Mouse (Mus musculus): ENCODE measurements at regions not wholly inside any gene's neighbourhood (a gene's known extent, or its start where the extent isn't known, plus 50 kb on each side); places are given as distances from the start of the nearest gene placed in this dataset.

DNA sequence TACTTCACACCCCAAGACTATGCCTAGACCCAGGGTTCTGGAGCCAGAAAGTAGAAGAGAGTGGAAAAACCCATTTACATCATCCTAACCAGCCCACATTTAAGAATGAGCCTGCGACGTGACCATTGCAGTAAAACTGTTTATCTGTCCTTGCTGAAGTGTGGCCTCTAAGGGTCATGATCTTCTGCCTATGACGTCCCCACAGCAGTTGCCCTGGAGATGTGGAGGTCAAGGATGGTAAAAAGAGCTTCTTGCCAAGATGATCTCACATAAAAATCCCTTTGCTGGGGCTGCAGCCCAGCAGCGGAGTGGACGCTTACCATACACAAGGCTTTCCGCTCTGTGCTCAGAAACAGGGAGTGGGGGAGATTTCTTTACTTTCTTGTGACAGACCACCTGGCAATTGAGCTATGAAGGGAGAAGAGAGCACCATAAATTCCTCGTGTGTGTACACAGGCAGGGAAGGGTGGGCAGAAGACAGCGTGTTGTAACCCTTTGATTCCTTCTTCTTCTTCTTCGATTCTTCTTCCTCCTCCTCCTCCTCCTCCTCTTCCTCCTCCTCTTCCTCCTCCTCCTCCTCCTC, 149.3 kb downstream of the Zfp36l1 start:
- Histone ChIP-seq H3K27ac (replicated peaks; ENCODE audit: low read depth, low read length) (no peak overlapping the region), H3K4me1 (ENCODE audit: control insufficient read depth, insufficient read depth, low read length) (peaks cover 14% of the 10 kb centered on the region), H3K36me3 (ENCODE audit: control insufficient read depth, insufficient read depth, low read length) (no peaks in the 10 kb centered on the region), H3K4me3 (ENCODE audit: low read depth, low read length) (no peak overlapping the region), H3K4me2 (ENCODE audit: low read depth, severe bottlenecking) (no peak overlapping the region), H3K9me3 (ENCODE audit: control insufficient read depth, low read length) (no peaks in the 10 kb centered on the region), H3K9ac (ENCODE audit: low read length) (no peak overlapping the region), H3K27me3 (ENCODE audit: control insufficient read depth, insufficient read depth, low read length) (no peaks in the 10 kb centered on the region)
- ATAC-seq (ENCODE audit: insufficient number of reproducible peaks, low FRiP score, low TSS enrichment, low read depth) = no peak
- DNase-seq (ENCODE audit: low spot score) = no peak
- 58% methylated on average over 9 of the region's 9 CpGs for WGBS

DNA sequence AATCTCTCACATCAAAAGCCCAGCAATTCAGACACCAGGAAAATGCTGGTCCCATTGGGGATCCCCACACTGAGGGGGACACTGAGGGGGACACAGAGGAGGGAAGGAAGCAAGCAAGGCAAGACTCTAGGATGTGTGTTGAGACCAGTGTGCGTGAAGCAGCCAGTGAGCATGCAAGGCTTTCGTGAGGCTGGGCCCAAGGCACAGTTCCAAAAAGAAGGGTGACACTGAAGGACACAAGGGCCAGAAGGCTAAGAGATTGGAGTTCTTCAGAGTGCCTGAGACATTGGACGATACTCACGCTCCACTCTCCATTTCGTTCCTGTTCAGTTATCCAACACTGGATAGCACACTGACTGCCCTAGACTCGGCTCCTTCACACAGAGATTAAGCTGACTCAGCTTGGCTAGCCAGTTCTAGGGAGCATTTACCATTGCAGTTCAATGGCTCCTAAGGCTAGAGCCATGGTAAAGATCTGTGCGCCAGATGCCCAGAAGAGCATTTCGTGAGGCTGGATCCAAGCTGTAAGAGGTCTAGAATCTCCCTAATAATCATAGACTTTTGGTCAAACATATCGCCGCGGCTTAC, 150.1 kb downstream of the Zfp36l1 start:
- no peaks in the 10 kb centered on the region for H3K9me3 ChIP-seq (ENCODE audit: control insufficient read depth, low read length)
- no peak overlapping the region for H3K4me3 ChIP-seq (ENCODE audit: low read depth, low read length)
- no peak overlapping the region for H3K4me2 ChIP-seq (ENCODE audit: low read depth, severe bottlenecking)
- ATAC-seq (ENCODE audit: insufficient number of reproducible peaks, low FRiP score, low TSS enrichment, low read depth) (no peak), DNase-seq (ENCODE audit: low spot score) (no peak)
- H3K27ac ChIP-seq (replicated peaks; ENCODE audit: low read depth, low read length) = no peak overlapping the region
- H3K27me3 ChIP-seq (ENCODE audit: control insufficient read depth, insufficient read depth, low read length) = no peaks in the 10 kb centered on the region
- WGBS = 95% methylated on average over 11 of the region's 11 CpGs
- H3K36me3 ChIP-seq (ENCODE audit: control insufficient read depth, insufficient read depth, low read length) = no peaks in the 10 kb centered on the region
- no peak overlapping the region for H3K9ac ChIP-seq (ENCODE audit: low read length)
- peaks cover 13% of the 10 kb centered on the region for H3K4me1 ChIP-seq (ENCODE audit: control insufficient read depth, insufficient read depth, low read length)

DNA sequence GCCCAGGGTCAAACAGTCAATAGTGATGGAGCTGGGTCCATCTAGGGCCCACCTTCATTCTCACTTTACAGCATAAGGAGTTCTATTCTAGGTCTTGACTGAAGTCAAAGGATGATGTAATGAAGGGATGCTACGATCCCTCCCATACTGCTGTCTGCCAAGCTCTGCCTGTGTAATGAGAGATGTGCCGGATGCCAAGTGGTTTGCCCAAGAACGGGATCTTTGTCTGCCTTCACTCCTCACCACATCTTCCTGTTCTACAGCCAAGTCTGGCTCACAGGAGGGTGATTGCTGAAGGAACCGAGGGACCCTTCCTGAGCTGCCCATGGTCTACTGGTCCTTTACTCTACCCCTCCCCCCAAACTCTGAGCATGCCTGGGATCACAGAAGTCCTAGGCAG, 150.9 kb downstream of the Zfp36l1 start:
- no peaks in the 10 kb centered on the region for H3K36me3 ChIP-seq (ENCODE audit: control insufficient read depth, insufficient read depth, low read length)
- H3K9me3 ChIP-seq (ENCODE audit: control insufficient read depth, low read length) = no peaks in the 10 kb centered on the region
- no peak overlapping the region for H3K9ac ChIP-seq (ENCODE audit: low read length)
- DNase-seq (ENCODE audit: low spot score) (no peak), ATAC-seq (ENCODE audit: insufficient number of reproducible peaks, low FRiP score, low TSS enrichment, low read depth) (no peak)
- WGBS = 94% methylated on average over 4 of the region's 4 CpGs
- H3K4me3 ChIP-seq (ENCODE audit: low read depth, low read length) = no peak overlapping the region
- no peak overlapping the region for H3K4me2 ChIP-seq (ENCODE audit: low read depth, severe bottlenecking)
- H3K27ac ChIP-seq (replicated peaks; ENCODE audit: low read depth, low read length) = no peak overlapping the region
- peaks cover 7% of the 10 kb centered on the region; the same call in 1 of the 2 replicates for H3K4me1 ChIP-seq (ENCODE audit: control insufficient read depth, insufficient read depth, low read length)
- no peaks in the 10 kb centered on the region for H3K27me3 ChIP-seq (ENCODE audit: control insufficient read depth, insufficient read depth, low read length)

DNA sequence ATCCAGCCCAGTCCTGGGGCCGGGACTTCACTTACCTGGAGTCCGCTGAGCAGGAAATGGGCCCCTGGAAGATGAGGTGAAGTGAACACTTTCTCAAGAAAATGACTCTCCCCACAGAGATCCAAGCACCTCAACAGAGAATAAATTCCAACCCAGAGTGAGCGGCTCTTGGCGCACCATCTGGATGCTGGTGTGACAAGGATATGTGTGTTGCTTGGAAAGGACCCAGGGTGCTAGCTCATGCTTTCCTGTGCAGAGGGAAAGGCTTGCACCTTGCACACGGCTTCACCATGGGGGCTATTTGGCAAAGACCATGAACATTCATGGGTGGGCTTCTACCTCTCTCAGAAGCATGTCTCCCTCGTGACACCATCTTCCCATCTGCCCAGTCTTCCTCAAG, 151.7 kb downstream of the Zfp36l1 start:
- DNase-seq (ENCODE audit: low spot score) = no peak
- WGBS = 93% methylated on average over 6 of the region's 6 CpGs
- no peaks in the 10 kb centered on the region for H3K27me3 ChIP-seq (ENCODE audit: control insufficient read depth, insufficient read depth, low read length)
- no peak overlapping the region for H3K4me2 ChIP-seq (ENCODE audit: low read depth, severe bottlenecking)
- no peak overlapping the region for H3K27ac ChIP-seq (replicated peaks; ENCODE audit: low read depth, low read length)
- H3K4me3 ChIP-seq (ENCODE audit: low read depth, low read length) = no peak overlapping the region
- H3K4me1 ChIP-seq (ENCODE audit: control insufficient read depth, insufficient read depth, low read length) = peaks cover 2% of the 10 kb centered on the region; the same call in 1 of the 2 replicates
- ATAC-seq (ENCODE audit: insufficient number of reproducible peaks, low FRiP score, low TSS enrichment, low read depth) = no peak
- no peaks in the 10 kb centered on the region for H3K36me3 ChIP-seq (ENCODE audit: control insufficient read depth, insufficient read depth, low read length)
- H3K9me3 ChIP-seq (ENCODE audit: control insufficient read depth, low read length) = no peaks in the 10 kb centered on the region
- H3K9ac ChIP-seq (ENCODE audit: low read length) = no peak overlapping the region

DNA sequence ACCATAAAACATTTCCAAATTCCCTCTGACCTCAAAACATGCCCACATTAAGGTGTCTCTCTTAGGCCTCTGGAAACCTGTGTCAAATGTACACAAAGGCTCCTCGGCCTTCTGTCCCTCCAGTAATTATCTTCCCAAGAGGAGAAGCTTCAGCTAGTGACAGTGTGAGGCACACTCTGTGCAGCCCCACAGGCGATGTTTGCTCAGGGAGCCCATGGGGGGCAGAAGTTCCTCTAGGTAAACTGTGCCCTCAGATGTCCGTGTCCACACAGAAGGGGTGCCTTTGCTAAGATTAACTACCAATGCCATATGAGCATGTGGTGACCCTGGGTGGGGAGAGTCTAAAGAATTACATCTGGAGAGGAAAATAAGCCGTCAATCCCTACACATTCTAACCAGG, 152.4 kb downstream of the Zfp36l1 start:
- Histone ChIP-seq H3K9ac (ENCODE audit: low read length) (no peak overlapping the region), H3K27me3 (ENCODE audit: control insufficient read depth, insufficient read depth, low read length) (no peaks in the 10 kb centered on the region), H3K4me1 (ENCODE audit: control insufficient read depth, insufficient read depth, low read length) (no peaks in the 10 kb centered on the region), H3K4me2 (ENCODE audit: low read depth, severe bottlenecking) (no peak overlapping the region), H3K27ac (replicated peaks; ENCODE audit: low read depth, low read length) (no peak overlapping the region), H3K4me3 (ENCODE audit: low read depth, low read length) (no peak overlapping the region), H3K9me3 (ENCODE audit: control insufficient read depth, low read length) (no peaks in the 10 kb centered on the region), H3K36me3 (ENCODE audit: control insufficient read depth, insufficient read depth, low read length) (no peaks in the 10 kb centered on the region)
- WGBS = 63% methylated on average over 4 of the region's 4 CpGs
- ATAC-seq (ENCODE audit: insufficient number of reproducible peaks, low FRiP score, low TSS enrichment, low read depth) (no peak), DNase-seq (ENCODE audit: low spot score) (no peak)

DNA sequence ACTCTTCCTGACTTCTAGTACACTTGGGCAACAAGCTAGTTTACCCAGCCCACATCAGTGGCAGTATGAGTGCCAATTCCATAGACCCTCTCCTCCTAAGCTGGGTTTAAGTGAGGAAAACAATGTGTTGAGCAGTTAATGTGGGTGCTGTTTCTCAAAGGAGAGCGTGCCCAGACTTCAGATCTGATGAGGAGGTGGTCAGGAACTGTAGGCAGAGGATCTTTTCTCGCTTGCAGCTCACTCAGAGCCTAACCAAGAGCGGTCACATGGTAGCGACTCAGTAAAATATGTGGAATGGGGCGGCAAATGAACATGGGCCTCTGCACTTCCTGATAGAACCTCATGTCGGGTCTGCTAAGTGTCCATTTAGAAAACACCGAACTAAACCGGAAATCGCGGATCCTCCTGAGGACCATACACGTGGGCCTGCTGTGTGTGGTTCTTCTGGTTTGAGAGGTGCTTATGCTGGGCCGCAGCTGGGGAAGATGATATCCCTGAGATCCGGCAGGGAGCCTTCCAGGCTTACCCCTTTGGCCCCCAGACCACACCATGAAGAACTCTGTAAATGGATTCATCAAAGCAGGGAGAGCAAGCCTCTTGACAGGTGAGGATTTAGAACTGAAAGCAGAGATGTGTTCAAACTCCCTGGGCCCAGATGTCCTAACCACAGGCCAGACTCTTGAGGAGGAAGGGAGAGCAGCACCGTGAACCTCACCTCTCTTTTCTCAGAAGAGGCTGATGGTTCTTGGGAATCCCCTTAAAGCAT, 153.1 kb downstream of the Zfp36l1 start:
- no peak for DNase-seq (ENCODE audit: low spot score)

DNA sequence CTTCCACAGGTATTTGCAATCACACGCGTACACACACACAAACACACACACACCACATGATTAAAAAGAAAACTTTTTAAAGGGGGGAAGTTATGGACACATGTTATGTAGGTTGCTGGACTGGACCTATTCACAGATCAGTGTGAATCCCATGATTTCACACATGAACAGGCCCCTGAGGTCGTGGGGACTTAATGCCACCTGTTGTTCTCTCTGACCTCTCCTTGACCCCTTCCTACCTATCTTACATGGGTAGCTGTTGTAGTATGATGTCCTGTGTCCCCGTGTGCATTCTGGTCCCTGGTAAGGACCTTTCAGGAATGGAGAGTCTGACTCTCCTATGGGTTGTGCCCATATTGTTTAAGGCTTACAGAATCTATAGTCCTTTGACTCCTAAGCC, 155.6 kb downstream of the Zfp36l1 start:
- Histone ChIP-seq H3K9me3 (ENCODE audit: control insufficient read depth, low read length) (no peaks in the 10 kb centered on the region), H3K4me1 (ENCODE audit: control insufficient read depth, insufficient read depth, low read length) (no peaks in the 10 kb centered on the region), H3K27ac (replicated peaks; ENCODE audit: low read depth, low read length) (no peak overlapping the region), H3K9ac (ENCODE audit: low read length) (no peak overlapping the region), H3K4me2 (ENCODE audit: low read depth, severe bottlenecking) (no peak overlapping the region), H3K27me3 (ENCODE audit: control insufficient read depth, insufficient read depth, low read length) (no peaks in the 10 kb centered on the region), H3K36me3 (ENCODE audit: control insufficient read depth, insufficient read depth, low read length) (no peaks in the 10 kb centered on the region), H3K4me3 (ENCODE audit: low read depth, low read length) (no peak overlapping the region)
- WGBS = 81% methylated on average over 4 of the region's 4 CpGs
- ATAC-seq (ENCODE audit: insufficient number of reproducible peaks, low FRiP score, low TSS enrichment, low read depth) (no peak), DNase-seq (ENCODE audit: low spot score) (no peak)

More for the DNA sequence above, 153.1 kb downstream of the Zfp36l1 start:
- Histone ChIP-seq H3K4me1 (ENCODE audit: control insufficient read depth, insufficient read depth, low read length) (no peaks in the 10 kb centered on the region), H3K27ac (replicated peaks; ENCODE audit: low read depth, low read length) (no peak overlapping the region), H3K4me3 (ENCODE audit: low read depth, low read length) (no peak overlapping the region), H3K9me3 (ENCODE audit: control insufficient read depth, low read length) (no peaks in the 10 kb centered on the region), H3K27me3 (ENCODE audit: control insufficient read depth, insufficient read depth, low read length) (no peaks in the 10 kb centered on the region), H3K4me2 (ENCODE audit: low read depth, severe bottlenecking) (no peak overlapping the region), H3K9ac (ENCODE audit: low read length) (no peak overlapping the region), H3K36me3 (ENCODE audit: control insufficient read depth, insufficient read depth, low read length) (no peaks in the 10 kb centered on the region)
- no peak; the same call in 1 of the 2 replicates for ATAC-seq (ENCODE audit: insufficient number of reproducible peaks, low FRiP score, low TSS enrichment, low read depth)
- 84% methylated on average over 14 of the region's 14 CpGs for WGBS

DNA sequence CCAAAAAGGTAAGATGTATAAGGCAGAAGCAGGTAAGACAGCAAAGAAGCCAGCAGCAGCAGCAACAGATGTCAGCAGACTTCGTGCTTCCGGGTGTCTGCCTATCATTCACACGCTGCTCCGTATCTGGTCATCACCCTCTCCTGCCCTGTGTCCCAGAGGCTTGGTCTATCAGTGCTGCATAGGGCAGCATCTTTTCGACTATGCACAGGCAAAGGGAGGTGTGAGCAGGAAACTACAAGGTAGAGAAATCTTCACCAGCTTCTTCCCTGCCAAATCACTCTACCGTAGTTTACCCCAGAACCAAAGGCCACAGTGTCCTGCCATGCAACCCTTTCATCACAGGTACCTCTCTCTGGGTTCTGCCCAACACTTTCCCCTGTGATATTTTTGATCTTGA, 156.5 kb downstream of the Zfp36l1 start:
- Histone ChIP-seq H3K4me3 (ENCODE audit: low read depth, low read length) (no peak overlapping the region), H3K36me3 (ENCODE audit: control insufficient read depth, insufficient read depth, low read length) (no peaks in the 10 kb centered on the region), H3K4me1 (ENCODE audit: control insufficient read depth, insufficient read depth, low read length) (no peaks in the 10 kb centered on the region), H3K27me3 (ENCODE audit: control insufficient read depth, insufficient read depth, low read length) (no peaks in the 10 kb centered on the region), H3K4me2 (ENCODE audit: low read depth, severe bottlenecking) (no peak overlapping the region), H3K9ac (ENCODE audit: low read length) (no peak overlapping the region), H3K27ac (replicated peaks; ENCODE audit: low read depth, low read length) (no peak overlapping the region), H3K9me3 (ENCODE audit: control insufficient read depth, low read length) (no peaks in the 10 kb centered on the region)
- DNase-seq (ENCODE audit: low spot score) (no peak), ATAC-seq (ENCODE audit: insufficient number of reproducible peaks, low FRiP score, low TSS enrichment, low read depth) (no peak)
- WGBS = 76% methylated on average over 6 of the region's 6 CpGs
